Mouse (Mus musculus) megakaryocyte, embryonic 14.5 days (primary cell): ENCODE measurements around the gene Emilin2.

Experiments used
- FLI1 ChIP-seq: IDR thresholded peaks from 2 replicates; pipeline ENCODE4 v1.6.1; 2012; ENCODE audit warnings: low read length, inconsistent platforms, mixed read lengths
- GATA1 ChIP-seq: IDR thresholded peaks from 3 replicates; pipeline ENCODE4 v1.6.1; 2012; ENCODE audit warnings: mixed read lengths, low read length, inconsistent platforms, borderline replicate concordance

GRCm38 (mm10) chr17:71254106-71254505 is 57.7 kb downstream of the Emilin2 start:
- no peak for TF ChIP-seq GATA1
- no peak for TF ChIP-seq FLI1
